Mouse (Mus musculus): ENCODE results near the gene Socs3.

GRCm38 (mm10) chr11:117968016-117968671, 1.7 kb downstream of the Socs3 start:
- TF ChIP-seq CTCF (IDR thresholded peaks at IDR 0.05; ENCODE audit: low read depth) (no peak), EP300 (optimal IDR thresholded peaks at IDR 0.05) (no peak)
